Mouse (Mus musculus): ENCODE results near the gene Trim75.
A peak's percentile ranks its signal among the peaks of the same experiment; 100 is the strongest.

Trim75 gene

GRCm38 (mm10) chr8:64942946-64943345 lies 44.7 kb downstream of the Trim75 start:
- no peak for DNase-seq

DNA sequence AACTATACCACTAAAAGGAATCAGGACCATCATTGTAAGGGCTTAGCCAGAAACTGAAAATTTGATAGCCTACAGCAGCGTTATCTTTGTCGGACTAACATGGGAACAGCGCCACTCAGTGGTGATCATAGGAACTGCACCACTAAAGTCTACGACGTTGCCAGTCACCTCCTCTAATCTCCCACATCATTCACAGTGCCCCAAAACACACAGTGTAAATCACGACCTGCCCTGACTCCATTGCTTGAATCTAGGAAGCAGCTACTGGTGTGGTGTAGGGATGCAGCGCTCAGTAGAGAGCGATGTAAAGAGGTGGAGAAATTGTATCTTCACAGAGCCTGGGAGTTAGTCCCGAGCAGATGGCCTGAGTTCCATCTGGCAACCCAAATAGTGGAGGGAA lies 46.1 kb downstream of the Trim75 start:
- DNase-seq, result peak; percentile 80

DNA sequence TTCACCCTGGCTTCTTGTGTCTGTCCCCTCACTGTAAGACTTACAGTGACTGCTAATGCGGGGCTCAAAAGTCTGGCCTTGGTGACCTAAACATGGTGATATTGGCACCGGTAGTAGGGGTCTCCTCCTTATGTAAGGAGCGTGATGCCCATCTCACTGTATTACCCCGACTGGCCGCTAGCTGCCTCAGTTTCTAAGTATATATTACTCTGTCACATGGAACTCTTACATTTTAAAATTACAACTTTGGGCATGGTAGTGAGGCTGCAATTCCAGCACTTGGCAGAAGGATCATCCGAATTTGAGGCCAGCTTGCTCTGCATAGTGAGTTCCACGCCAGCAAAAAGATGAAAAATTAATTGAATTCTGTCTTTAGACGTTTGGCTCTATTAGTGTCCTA lies 46.6 kb downstream of the Trim75 start:
- DNase-seq, result no peak

- no peak for DNase-seq
These were observed 52.6 kb downstream of the Trim75 start for GRCm38 (mm10) chr8:64934997-64935396.
